Mouse (Mus musculus): ENCODE data around the gene Clptm1. TPM values are rescaled to one million over a fixed set of nuclear protein-coding genes. Genes with fewer than 3 reads are reported as not detected.

The Clptm1 gene
- polyA plus RNA-seq, 1 experiment from 2014 or later, result 99.8 TPM

GRCm38 (mm10) chr7:19603849-19604605 is 60.8 kb downstream of the Clptm1 start, which contains the start of gene Clasrp:
TSS of gene Clasrp (minus strand) at chr7:19604486.
- H3K9ac ChIP-seq, result peak within 1 kb of the TSS; percentile 96
- H3K4me3 ChIP-seq, result peak within 1 kb of the TSS; percentile 94
- peaks cover 37% of the 10 kb centered on the region for H3K36me3 ChIP-seq
- peaks cover 33% of the 10 kb centered on the region for H3K4me1 ChIP-seq (replicated peaks)
- peak; percentile 92 for ATAC-seq (ENCODE audit: insufficient number of reproducible peaks, low FRiP score)
- H3K27me3 ChIP-seq (replicated peaks), result no peaks in the 10 kb centered on the region
- peak within 1 kb of the TSS; percentile 68 for H3K27ac ChIP-seq (ENCODE audit: poor library complexity, severe bottlenecking)
- peak within 1 kb of the TSS; percentile 89 for H3K4me2 ChIP-seq
- H3K9me3 ChIP-seq (replicated peaks), result no peaks in the 10 kb centered on the region
- WGBS, result 1% methylated on average over 57 of the region's 57 CpGs

GRCm38 (mm10) chr7:19603055-19603454 is 61.8 kb downstream of the Clptm1 start:
- H3K27me3 ChIP-seq (replicated peaks), result no peaks in the 10 kb centered on the region
- H3K36me3 ChIP-seq, result peaks cover 47% of the 10 kb centered on the region
- 71% methylated on average over 12 of the region's 12 CpGs for WGBS
- H3K4me2 ChIP-seq, result peak overlapping the region; percentile 89
- peak overlapping the region; percentile 96 for H3K9ac ChIP-seq
- no peak overlapping the region for H3K27ac ChIP-seq (ENCODE audit: poor library complexity, severe bottlenecking)
- H3K9me3 ChIP-seq (replicated peaks), result no peaks in the 10 kb centered on the region
- H3K4me3 ChIP-seq, result peak overlapping the region; percentile 94
- peaks cover 33% of the 10 kb centered on the region for H3K4me1 ChIP-seq (replicated peaks)
- no peak for ATAC-seq (ENCODE audit: insufficient number of reproducible peaks, low FRiP score)

GRCm38 (mm10) chr7:19600562-19600961 is 64.3 kb downstream of the Clptm1 start:
- Histone ChIP-seq H3K9me3 (replicated peaks) (no peaks in the 10 kb centered on the region), H3K36me3 (peaks cover 65% of the 10 kb centered on the region), H3K4me2 (no peak overlapping the region), H3K27ac (ENCODE audit: poor library complexity, severe bottlenecking) (no peak overlapping the region), H3K27me3 (replicated peaks) (no peaks in the 10 kb centered on the region), H3K9ac (no peak overlapping the region), H3K4me3 (no peak overlapping the region), H3K4me1 (replicated peaks) (peaks cover 33% of the 10 kb centered on the region)
- no peak for ATAC-seq (ENCODE audit: insufficient number of reproducible peaks, low FRiP score)
- 72% methylated on average over 5 of the region's 5 CpGs for WGBS

GRCm38 (mm10) chr7:19593061-19593730 is 71.6 kb downstream of the Clptm1 start:
- Histone ChIP-seq H3K4me2 (no peak overlapping the region), H3K27me3 (replicated peaks) (no peaks in the 10 kb centered on the region), H3K27ac (ENCODE audit: poor library complexity, severe bottlenecking) (no peak overlapping the region), H3K36me3 (peaks cover 92% of the 10 kb centered on the region), H3K9ac (no peak overlapping the region), H3K4me1 (replicated peaks) (no peaks in the 10 kb centered on the region), H3K4me3 (no peak overlapping the region), H3K9me3 (replicated peaks) (no peaks in the 10 kb centered on the region)
- WGBS, result 78% methylated on average over 10 of the region's 10 CpGs
- ATAC-seq (ENCODE audit: insufficient number of reproducible peaks, low FRiP score), result no peak

GRCm38 (mm10) chr7:19589917-19590316 is 74.9 kb downstream of the Clptm1 start:
- no peak for ATAC-seq (ENCODE audit: insufficient number of reproducible peaks, low FRiP score)

GRCm38 (mm10) chr7:19589207-19589606 is 75.6 kb downstream of the Clptm1 start:
- Histone ChIP-seq H3K4me1 (replicated peaks) (peaks cover 15% of the 10 kb centered on the region), H3K36me3 (peaks cover 99% of the 10 kb centered on the region), H3K4me2 (no peak overlapping the region), H3K4me3 (no peak overlapping the region), H3K27me3 (replicated peaks) (no peaks in the 10 kb centered on the region), H3K9ac (no peak overlapping the region), H3K9me3 (replicated peaks) (no peaks in the 10 kb centered on the region), H3K27ac (ENCODE audit: poor library complexity, severe bottlenecking) (no peak overlapping the region)
- 58% methylated on average over 3 of the region's 3 CpGs for WGBS
- no peak for ATAC-seq (ENCODE audit: insufficient number of reproducible peaks, low FRiP score)

More at GRCm38 (mm10) chr7:19589917-19590316, 74.9 kb downstream of the Clptm1 start:
- Histone ChIP-seq H3K27me3 (replicated peaks) (no peaks in the 10 kb centered on the region), H3K27ac (ENCODE audit: poor library complexity, severe bottlenecking) (no peak overlapping the region), H3K4me1 (replicated peaks) (peaks cover 15% of the 10 kb centered on the region), H3K4me3 (no peak overlapping the region), H3K9me3 (replicated peaks) (no peaks in the 10 kb centered on the region), H3K36me3 (peaks cover 98% of the 10 kb centered on the region), H3K9ac (peak overlapping the region; percentile 15; the same call in 1 of the 2 replicates), H3K4me2 (no peak overlapping the region)
- 67% methylated on average over 3 of the region's 3 CpGs for WGBS

GRCm38 (mm10) chr7:19586269-19586668 is 78.6 kb downstream of the Clptm1 start:
- H3K36me3 ChIP-seq, result peaks cover 99% of the 10 kb centered on the region
- ATAC-seq (ENCODE audit: insufficient number of reproducible peaks, low FRiP score), result no peak
- WGBS, result 76% methylated on average over 46 of the region's 46 CpGs
- H3K27me3 ChIP-seq (replicated peaks), result no peaks in the 10 kb centered on the region
- H3K4me3 ChIP-seq, result no peak overlapping the region
- H3K4me1 ChIP-seq (replicated peaks), result peaks cover 15% of the 10 kb centered on the region
- no peaks in the 10 kb centered on the region for H3K9me3 ChIP-seq (replicated peaks)
- H3K9ac ChIP-seq, result peak overlapping the region; percentile 20; the same call in 1 of the 2 replicates
- peak overlapping the region; percentile 22; the same call in 1 of the 2 replicates for H3K4me2 ChIP-seq
- no peak overlapping the region for H3K27ac ChIP-seq (ENCODE audit: poor library complexity, severe bottlenecking)

Other genes with a start within 250 kb of the Clptm1 start
- gene Mark4, start 206.2 kb downstream of the Clptm1 start, polyA plus RNA-seq (2016; fragmentation: Nextera tagmentation; extraction: Ambion mirVana), result 11.4 and 11.7 TPM in 2 replicates
- 2.9 and 3.1 TPM in 2 replicates for gene Exoc3l2, start 201.7 kb downstream of the Clptm1 start, polyA plus RNA-seq (2016; fragmentation: Nextera tagmentation; extraction: Ambion mirVana)
- 2.4 TPM in 2 replicates for gene Bloc1s3, start 156.7 kb downstream of the Clptm1 start, polyA plus RNA-seq (2016; fragmentation: Nextera tagmentation; extraction: Ambion mirVana)
- 66.4 and 74.0 TPM in 2 replicates for gene Trappc6a, start 156.6 kb downstream of the Clptm1 start, polyA plus RNA-seq (2016; fragmentation: Nextera tagmentation; extraction: Ambion mirVana)
- gene Nkpd1, start 147.2 kb downstream of the Clptm1 start, polyA plus RNA-seq (2016; fragmentation: Nextera tagmentation; extraction: Ambion mirVana), result 0.08 TPM in 1 of 2 replicates, not detected in the other
- 26.2 and 26.5 TPM in 2 replicates for gene Ppp1r37, start 102.0 kb downstream of the Clptm1 start, polyA plus RNA-seq (2016; fragmentation: Nextera tagmentation; extraction: Ambion mirVana)
- gene Zfp296, start 87.7 kb downstream of the Clptm1 start, polyA plus RNA-seq (2016; fragmentation: Nextera tagmentation; extraction: Ambion mirVana), result 0.32 and 0.36 TPM in 2 replicates
- 118 and 121 TPM in 2 replicates for gene Gemin7, start 87.4 kb downstream of the Clptm1 start, polyA plus RNA-seq (2016; fragmentation: Nextera tagmentation; extraction: Ambion mirVana)
- gene Clasrp, start 60.5 kb downstream of the Clptm1 start, polyA plus RNA-seq (2016; fragmentation: Nextera tagmentation; extraction: Ambion mirVana), result 37.1 and 40.6 TPM in 2 replicates
- gene Relb, start 35.6 kb downstream of the Clptm1 start, polyA plus RNA-seq (2016; fragmentation: Nextera tagmentation; extraction: Ambion mirVana), result 4.6 and 4.7 TPM in 2 replicates
- 1.6 and 5.4 TPM in 2 replicates for gene Apoc2, start 12.9 kb upstream of the Clptm1 start, polyA plus RNA-seq (2016; fragmentation: Nextera tagmentation; extraction: Ambion mirVana)
- gene Gm44805, start 16.4 kb upstream of the Clptm1 start, polyA plus RNA-seq (2016; fragmentation: Nextera tagmentation; extraction: Ambion mirVana), result not detected in 2 replicates
- gene Apoc4, start 16.4 kb upstream of the Clptm1 start, polyA plus RNA-seq (2016; fragmentation: Nextera tagmentation; extraction: Ambion mirVana), result 0.41 TPM in 1 of 2 replicates, not detected in the other
- gene Apoc1, start 27.6 kb upstream of the Clptm1 start, polyA plus RNA-seq (2016; fragmentation: Nextera tagmentation; extraction: Ambion mirVana), result 6.7 and 8.9 TPM in 2 replicates
- gene Apoe, start 34.2 kb upstream of the Clptm1 start, polyA plus RNA-seq (2016; fragmentation: Nextera tagmentation; extraction: Ambion mirVana), result 399 and 400 TPM in 2 replicates
- gene Tomm40, start 50.4 kb upstream of the Clptm1 start, polyA plus RNA-seq (2016; fragmentation: Nextera tagmentation; extraction: Ambion mirVana), result 160 and 166 TPM in 2 replicates
- gene Nectin2, start 85.5 kb upstream of the Clptm1 start, polyA plus RNA-seq (2016; fragmentation: Nextera tagmentation; extraction: Ambion mirVana), result 99.1 and 101 TPM in 2 replicates
- gene Bcam, start 106.0 kb upstream of the Clptm1 start, polyA plus RNA-seq (2016; fragmentation: Nextera tagmentation; extraction: Ambion mirVana), result 232 and 245 TPM in 2 replicates
- gene Cblc, start 131.8 kb upstream of the Clptm1 start, polyA plus RNA-seq (2016; fragmentation: Nextera tagmentation; extraction: Ambion mirVana), result 0.27 TPM in 1 of 2 replicates, not detected in the other
- gene Bcl3, start 157.7 kb upstream of the Clptm1 start, polyA plus RNA-seq (2016; fragmentation: Nextera tagmentation; extraction: Ambion mirVana), result 1.4 and 1.7 TPM in 2 replicates
- gene Gm19345, start 187.0 kb upstream of the Clptm1 start, polyA plus RNA-seq (2016; fragmentation: Nextera tagmentation; extraction: Ambion mirVana), result not detected in 2 replicates
- not detected in 2 replicates for gene Ceacam16, start 196.3 kb upstream of the Clptm1 start, polyA plus RNA-seq (2016; fragmentation: Nextera tagmentation; extraction: Ambion mirVana)
- gene Ceacam19, start 222.9 kb upstream of the Clptm1 start, polyA plus RNA-seq (2016; fragmentation: Nextera tagmentation; extraction: Ambion mirVana), result not detected in 2 replicates